Mouse (Mus musculus): ENCODE results near the gene Vps35l. TPM values are rescaled to one million over a fixed set of nuclear protein-coding genes. Genes with fewer than 3 reads are reported as not detected.

Vps35l gene
- total and polyA plus RNA-seq, 2 experiments from 2014 or later = 85.6 to 92.1 TPM

GRCm38 (mm10) chr7:118728846-118729587 is 11.0 kb upstream of the Vps35l start:
- ATAC-seq (no peak), DNase-seq (ENCODE audit: low spot score) (no peak)
- Histone ChIP-seq H3K27me3 (ENCODE audit: insufficient read depth, low read length) (no peaks in the 10 kb centered on the region), H3K4me1 (ENCODE audit: insufficient read depth, low read length) (no peaks in the 10 kb centered on the region), H3K27ac (no peak overlapping the region), H3K4me2 (ENCODE audit: low read depth, low read length) (no peak overlapping the region), H3K4me3 (ENCODE audit: low read length) (no peak overlapping the region), H3K9ac (replicated peaks; ENCODE audit: low read length) (no peak overlapping the region), H3K36me3 (ENCODE audit: insufficient read depth, low read length) (peaks cover 71% of the 10 kb centered on the region), H3K9me3 (ENCODE audit: low read length) (no peaks in the 10 kb centered on the region)
- WGBS = 89% methylated on average over 13 of the region's 13 CpGs
- TF ChIP-seq CTCF (IDR thresholded peaks at IDR 0.05; ENCODE audit: low read depth) = no peak

- H3K4me3 ChIP-seq (ENCODE audit: low read length) = no peak overlapping the region
- TF ChIP-seq CTCF (IDR thresholded peaks at IDR 0.05; ENCODE audit: low read depth) = no peak
- 88% methylated on average over 3 of the region's 3 CpGs for WGBS
These were observed 8.2 kb upstream of the Vps35l start for GRCm38 (mm10) chr7:118731781-118732180.

DNA sequence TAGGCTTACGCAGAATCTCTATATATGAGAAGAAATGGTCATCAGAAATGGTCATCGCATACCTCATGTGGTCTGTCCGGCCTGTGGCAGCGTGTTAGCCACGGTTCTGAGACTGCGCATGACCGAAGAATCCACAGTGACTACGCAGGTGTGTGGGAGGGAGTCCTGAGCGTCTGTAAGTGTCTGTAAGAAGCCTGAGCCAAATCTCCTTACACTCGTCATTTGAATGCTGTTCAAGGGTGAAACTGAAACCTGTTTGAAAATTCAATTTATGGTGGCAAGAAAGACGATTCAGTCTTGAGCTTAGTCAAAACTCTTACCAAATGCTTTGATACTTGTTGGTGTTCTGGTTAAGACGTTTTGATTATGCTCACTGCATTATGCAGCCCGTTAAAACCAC is 6.8 kb upstream of the Vps35l start:
- Histone ChIP-seq H3K9ac (replicated peaks; ENCODE audit: low read length) (no peak overlapping the region), H3K4me2 (ENCODE audit: low read depth, low read length) (no peak overlapping the region), H3K4me1 (ENCODE audit: insufficient read depth, low read length) (no peaks in the 10 kb centered on the region), H3K36me3 (ENCODE audit: insufficient read depth, low read length) (peaks cover 50% of the 10 kb centered on the region), H3K9me3 (ENCODE audit: low read length) (no peaks in the 10 kb centered on the region), H3K27ac (no peak overlapping the region), H3K4me3 (ENCODE audit: low read length) (no peak overlapping the region), H3K27me3 (ENCODE audit: insufficient read depth, low read length) (no peaks in the 10 kb centered on the region)
- no peak for ATAC-seq
- no peak for DNase-seq (ENCODE audit: low spot score)
- 96% methylated on average over 13 of the region's 13 CpGs for WGBS
- no peak for TF ChIP-seq CTCF (IDR thresholded peaks at IDR 0.05; ENCODE audit: low read depth)

More at GRCm38 (mm10) chr7:118731781-118732180, 8.2 kb upstream of the Vps35l start:
- Histone ChIP-seq H3K9me3 (ENCODE audit: low read length) (no peaks in the 10 kb centered on the region), H3K4me1 (ENCODE audit: insufficient read depth, low read length) (no peaks in the 10 kb centered on the region), H3K27ac (no peak overlapping the region), H3K9ac (replicated peaks; ENCODE audit: low read length) (no peak overlapping the region), H3K36me3 (ENCODE audit: insufficient read depth, low read length) (peaks cover 59% of the 10 kb centered on the region), H3K4me2 (ENCODE audit: low read depth, low read length) (no peak overlapping the region), H3K27me3 (ENCODE audit: insufficient read depth, low read length) (no peaks in the 10 kb centered on the region)
- no peak for DNase-seq (ENCODE audit: low spot score)
- no peak for ATAC-seq

DNA sequence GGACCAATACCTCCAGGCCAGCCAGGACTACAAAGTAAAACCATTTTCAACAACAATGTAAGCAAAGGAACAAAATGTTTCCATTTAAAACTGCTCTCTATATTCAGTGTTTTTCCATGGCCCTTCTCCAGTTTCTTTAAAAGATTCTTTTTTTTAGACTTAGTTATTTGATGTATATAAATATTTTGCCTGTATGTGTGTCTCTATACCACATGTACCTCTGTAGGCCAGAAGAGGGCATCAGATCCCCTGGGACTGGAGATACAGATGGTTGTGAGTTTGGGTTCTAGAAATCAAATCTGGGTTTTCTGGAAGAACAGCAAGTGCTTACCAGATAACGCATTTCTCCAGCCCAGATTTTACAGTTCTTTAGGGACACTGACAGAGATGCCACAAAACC is 1.3 kb upstream of the Vps35l start:
- TF ChIP-seq CTCF (IDR thresholded peaks at IDR 0.05; ENCODE audit: low read depth) = peak; percentile 26; the same call in 1 of the 2 replicates
- 68% methylated on average over 1 of the region's 1 CpGs for WGBS
- no peak overlapping the region for H3K9ac ChIP-seq (replicated peaks; ENCODE audit: low read length)
- H3K27me3 ChIP-seq (ENCODE audit: insufficient read depth, low read length) = no peaks in the 10 kb centered on the region
- no peak for ATAC-seq
- DNase-seq (ENCODE audit: low spot score) = peak; percentile 10
- no peaks in the 10 kb centered on the region for H3K9me3 ChIP-seq (ENCODE audit: low read length)
- no peak overlapping the region for H3K4me2 ChIP-seq (ENCODE audit: low read depth, low read length)
- H3K4me1 ChIP-seq (ENCODE audit: insufficient read depth, low read length) = 0 out of 2 replicates have a peak, but pooled peaks cover 9% of the 10 kb centered on the region
- peaks cover 13% of the 10 kb centered on the region for H3K36me3 ChIP-seq (ENCODE audit: insufficient read depth, low read length)
- H3K27ac ChIP-seq = no peak overlapping the region
- no peak overlapping the region for H3K4me3 ChIP-seq (ENCODE audit: low read length)

GRCm38 (mm10) chr7:118740532-118741338 is 709 bp downstream of the Vps35l start:
- H3K4me3 ChIP-seq (ENCODE audit: low read length) = peak overlapping the region; percentile 65
- peaks cover 5% of the 10 kb centered on the region for H3K36me3 ChIP-seq (ENCODE audit: insufficient read depth, low read length)
- peak overlapping the region; percentile 72 for H3K4me2 ChIP-seq (ENCODE audit: low read depth, low read length)
- H3K9ac ChIP-seq (replicated peaks; ENCODE audit: low read length) = peak overlapping the region; percentile 71
- H3K9me3 ChIP-seq (ENCODE audit: low read length) = no peaks in the 10 kb centered on the region
- ATAC-seq (peak; percentile 95), DNase-seq (ENCODE audit: low spot score) (peak; percentile 99)
- no peaks in the 10 kb centered on the region for H3K27me3 ChIP-seq (ENCODE audit: insufficient read depth, low read length)
- no peak for TF ChIP-seq CTCF (IDR thresholded peaks at IDR 0.05; ENCODE audit: low read depth)
- peak overlapping the region; percentile 82 for H3K27ac ChIP-seq
- WGBS = 3% methylated on average over 41 of the region's 41 CpGs
- 0 out of 2 replicates have a peak, but pooled peaks cover 9% of the 10 kb centered on the region for H3K4me1 ChIP-seq (ENCODE audit: insufficient read depth, low read length)

- H3K9me3 ChIP-seq (ENCODE audit: low read length) = no peaks in the 10 kb centered on the region
- no peak for TF ChIP-seq CTCF (IDR thresholded peaks at IDR 0.05; ENCODE audit: low read depth)
- H3K27me3 ChIP-seq (ENCODE audit: insufficient read depth, low read length) = no peaks in the 10 kb centered on the region
- H3K4me3 ChIP-seq (ENCODE audit: low read length) = no peak overlapping the region
- H3K9ac ChIP-seq (replicated peaks; ENCODE audit: low read length) = no peak overlapping the region
- ATAC-seq (no peak), DNase-seq (ENCODE audit: low spot score) (no peak)
- 0 out of 2 replicates have a peak, but pooled peaks cover 9% of the 10 kb centered on the region for H3K4me1 ChIP-seq (ENCODE audit: insufficient read depth, low read length)
- H3K36me3 ChIP-seq (ENCODE audit: insufficient read depth, low read length) = peaks cover 11% of the 10 kb centered on the region
- no peak overlapping the region for H3K27ac ChIP-seq
- WGBS = 86% methylated on average over 6 of the region's 6 CpGs
- H3K4me2 ChIP-seq (ENCODE audit: low read depth, low read length) = no peak overlapping the region
These were observed 2.3 kb downstream of the Vps35l start for GRCm38 (mm10) chr7:118742278-118742677.

All from hindbrain, postnatal 0 days (tissue).